Mouse (Mus musculus): ENCODE data around the gene Slc29a4. TPM values are rescaled to one million over a fixed set of nuclear protein-coding genes. Genes with fewer than 3 reads are reported as not detected.
A peak's percentile ranks its signal among the peaks of the same experiment; 100 is the strongest.

Slc29a4 gene
- polyA plus RNA-seq, 1 experiment from 2014 or later = 1.5 TPM

- Histone ChIP-seq H3K36me3 (ENCODE audit: control insufficient read depth, insufficient read depth, low read length) (peaks cover 65% of the 10 kb centered on the region), H3K9ac (ENCODE audit: low read length) (no peak overlapping the region), H3K4me1 (replicated peaks; ENCODE audit: control insufficient read depth, insufficient read depth) (no peaks in the 10 kb centered on the region), H3K9me3 (ENCODE audit: control insufficient read depth, low read length) (no peaks in the 10 kb centered on the region), H3K27ac (replicated peaks) (no peak overlapping the region), H3K4me2 (replicated peaks; ENCODE audit: low read depth) (no peak overlapping the region), H3K27me3 (ENCODE audit: control insufficient read depth, insufficient read depth, low read length) (no peaks in the 10 kb centered on the region), H3K4me3 (ENCODE audit: low read depth, low read length) (no peak overlapping the region)
- WGBS = 90% methylated on average over 12 of the region's 12 CpGs
- TF ChIP-seq EP300 (optimal IDR thresholded peaks at IDR 0.05) = no peak
- no peak for TF ChIP-seq CTCF (IDR thresholded peaks at IDR 0.05; ENCODE audit: low read depth)
- DNase-seq (ENCODE audit: low spot score) (no peak), ATAC-seq (ENCODE audit: low FRiP score, low TSS enrichment) (no peak)
Observed at GRCm38 (mm10) chr5:142730295-142730694, 38.0 kb downstream of the Slc29a4 start.

DNA sequence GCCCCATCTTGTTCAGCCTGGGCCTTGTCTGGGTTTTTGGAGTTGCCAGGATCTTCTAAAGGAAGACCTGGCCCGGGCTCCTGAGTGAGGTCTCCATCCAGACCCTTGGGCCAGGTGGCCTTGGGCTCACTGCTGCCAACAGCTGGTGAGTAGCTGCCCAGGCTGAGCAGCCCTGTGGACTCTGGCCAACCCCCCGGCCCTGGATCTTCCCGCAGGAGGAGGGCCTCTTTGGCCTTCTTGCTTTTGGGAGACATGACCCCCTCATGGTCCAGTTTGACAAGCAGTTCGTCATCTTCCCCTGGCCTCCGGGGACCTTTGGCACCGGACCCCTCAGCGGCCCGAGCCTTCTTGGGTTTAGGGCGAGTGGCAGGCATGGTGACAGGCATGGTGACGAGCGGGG, 39.6 kb downstream of the Slc29a4 start:
- TF ChIP-seq CTCF (IDR thresholded peaks at IDR 0.05; ENCODE audit: low read depth) (no peak), EP300 (optimal IDR thresholded peaks at IDR 0.05) (no peak)
- H3K27ac ChIP-seq (replicated peaks) = no peak overlapping the region
- 80% methylated on average over 11 of the region's 11 CpGs for WGBS
- no peak overlapping the region for H3K4me3 ChIP-seq (ENCODE audit: low read depth, low read length)
- no peak overlapping the region for H3K4me2 ChIP-seq (replicated peaks; ENCODE audit: low read depth)
- H3K9ac ChIP-seq (ENCODE audit: low read length) = no peak overlapping the region
- H3K36me3 ChIP-seq (ENCODE audit: control insufficient read depth, insufficient read depth, low read length) = peaks cover 71% of the 10 kb centered on the region
- ATAC-seq (ENCODE audit: low FRiP score, low TSS enrichment) (no peak), DNase-seq (ENCODE audit: low spot score) (no peak)
- H3K27me3 ChIP-seq (ENCODE audit: control insufficient read depth, insufficient read depth, low read length) = no peaks in the 10 kb centered on the region
- H3K4me1 ChIP-seq (replicated peaks; ENCODE audit: control insufficient read depth, insufficient read depth) = no peaks in the 10 kb centered on the region
- no peaks in the 10 kb centered on the region for H3K9me3 ChIP-seq (ENCODE audit: control insufficient read depth, low read length)

DNA sequence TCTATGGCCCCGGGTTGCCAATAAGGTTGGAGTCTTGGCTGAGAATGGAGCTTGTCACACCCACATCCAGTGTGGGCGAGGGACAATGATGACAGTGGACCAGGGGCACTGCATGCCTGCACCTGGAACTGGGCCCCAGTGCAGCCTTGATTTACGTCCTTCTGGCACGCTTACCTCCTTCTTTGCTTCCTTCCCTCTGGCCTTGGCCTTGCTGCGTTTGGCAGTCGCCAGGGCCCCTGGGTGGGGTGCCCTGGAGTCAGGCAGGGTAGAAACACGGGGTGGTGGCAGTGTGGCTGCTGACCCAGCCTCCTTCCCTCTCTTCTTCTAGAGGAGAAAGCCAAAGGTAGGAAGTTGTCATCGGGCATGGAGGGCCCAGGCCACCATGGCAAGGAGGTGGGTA, 47.6 kb downstream of the Slc29a4 start:
- no peak for ATAC-seq (ENCODE audit: low FRiP score, low TSS enrichment)
- H3K4me2 ChIP-seq (replicated peaks; ENCODE audit: low read depth) = no peak overlapping the region
- H3K9me3 ChIP-seq (ENCODE audit: control insufficient read depth, low read length) = no peaks in the 10 kb centered on the region
- TF ChIP-seq EP300 (optimal IDR thresholded peaks at IDR 0.05) (no peak), CTCF (IDR thresholded peaks at IDR 0.05; ENCODE audit: low read depth) (no peak)
- WGBS = 74% methylated on average over 8 of the region's 8 CpGs
- H3K9ac ChIP-seq (ENCODE audit: low read length) = no peak overlapping the region
- H3K4me3 ChIP-seq (ENCODE audit: low read depth, low read length) = no peak overlapping the region
- DNase-seq (ENCODE audit: low spot score) = no peak
- peaks cover 48% of the 10 kb centered on the region for H3K36me3 ChIP-seq (ENCODE audit: control insufficient read depth, insufficient read depth, low read length)
- H3K4me1 ChIP-seq (replicated peaks; ENCODE audit: control insufficient read depth, insufficient read depth) = no peaks in the 10 kb centered on the region
- H3K27me3 ChIP-seq (ENCODE audit: control insufficient read depth, insufficient read depth, low read length) = no peaks in the 10 kb centered on the region
- no peak overlapping the region for H3K27ac ChIP-seq (replicated peaks)

GRCm38 (mm10) chr5:142747026-142747629, 54.8 kb downstream of the Slc29a4 start:
- Histone ChIP-seq H3K27me3 (ENCODE audit: control insufficient read depth, insufficient read depth, low read length) (no peaks in the 10 kb centered on the region), H3K27ac (replicated peaks) (no peak overlapping the region), H3K4me1 (replicated peaks; ENCODE audit: control insufficient read depth, insufficient read depth) (no peaks in the 10 kb centered on the region), H3K9ac (ENCODE audit: low read length) (no peak overlapping the region), H3K9me3 (ENCODE audit: control insufficient read depth, low read length) (no peaks in the 10 kb centered on the region), H3K4me3 (ENCODE audit: low read depth, low read length) (no peak overlapping the region), H3K36me3 (ENCODE audit: control insufficient read depth, insufficient read depth, low read length) (peaks cover 34% of the 10 kb centered on the region), H3K4me2 (replicated peaks; ENCODE audit: low read depth) (no peak overlapping the region)
- TF ChIP-seq CTCF (IDR thresholded peaks at IDR 0.05; ENCODE audit: low read depth) (no peak), EP300 (optimal IDR thresholded peaks at IDR 0.05) (no peak)
- WGBS = 69% methylated on average over 12 of the region's 12 CpGs
- ATAC-seq (ENCODE audit: low FRiP score, low TSS enrichment) (no peak), DNase-seq (ENCODE audit: low spot score) (no peak)

DNA sequence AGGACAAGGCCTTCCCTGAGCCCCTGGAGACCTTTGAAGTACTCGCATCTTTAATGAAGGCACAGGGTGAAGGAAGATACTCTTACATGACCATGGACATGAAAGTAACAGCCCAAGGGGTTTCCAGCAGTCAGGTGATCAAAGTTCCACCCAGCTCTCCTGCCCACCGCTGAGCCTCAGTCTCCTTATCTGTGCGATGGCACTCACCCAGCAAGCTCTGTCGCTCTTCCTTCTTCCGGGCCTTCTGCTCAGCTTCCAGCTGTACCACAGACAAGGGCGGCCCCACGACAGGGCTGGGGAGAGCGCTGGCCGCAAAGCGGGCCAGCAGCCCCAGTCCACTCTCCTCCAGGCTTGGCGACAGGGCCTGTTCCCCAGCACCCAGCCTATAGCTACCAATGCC, 57.9 kb downstream of the Slc29a4 start:
- Histone ChIP-seq H3K4me3 (ENCODE audit: low read depth, low read length) (no peak overlapping the region), H3K9ac (ENCODE audit: low read length) (no peak overlapping the region), H3K4me1 (replicated peaks; ENCODE audit: control insufficient read depth, insufficient read depth) (no peaks in the 10 kb centered on the region), H3K27ac (replicated peaks) (no peak overlapping the region), H3K36me3 (ENCODE audit: control insufficient read depth, insufficient read depth, low read length) (peaks cover 18% of the 10 kb centered on the region), H3K4me2 (replicated peaks; ENCODE audit: low read depth) (no peak overlapping the region), H3K27me3 (ENCODE audit: control insufficient read depth, insufficient read depth, low read length) (no peaks in the 10 kb centered on the region), H3K9me3 (ENCODE audit: control insufficient read depth, low read length) (no peaks in the 10 kb centered on the region)
- DNase-seq (ENCODE audit: low spot score) (no peak), ATAC-seq (ENCODE audit: low FRiP score, low TSS enrichment) (no peak)
- TF ChIP-seq CTCF (IDR thresholded peaks at IDR 0.05; ENCODE audit: low read depth) = no peak
- WGBS = 88% methylated on average over 11 of the region's 11 CpGs

- Histone ChIP-seq H3K9me3 (ENCODE audit: control insufficient read depth, low read length) (no peaks in the 10 kb centered on the region), H3K4me1 (replicated peaks; ENCODE audit: control insufficient read depth, insufficient read depth) (no peaks in the 10 kb centered on the region), H3K36me3 (ENCODE audit: control insufficient read depth, insufficient read depth, low read length) (peaks cover 26% of the 10 kb centered on the region), H3K27me3 (ENCODE audit: control insufficient read depth, insufficient read depth, low read length) (no peaks in the 10 kb centered on the region), H3K27ac (replicated peaks) (no peak overlapping the region), H3K9ac (ENCODE audit: low read length) (no peak overlapping the region), H3K4me2 (replicated peaks; ENCODE audit: low read depth) (no peak overlapping the region), H3K4me3 (ENCODE audit: low read depth, low read length) (no peak overlapping the region)
- ATAC-seq (ENCODE audit: low FRiP score, low TSS enrichment) (peak; percentile 38; the same call in 1 of the 2 replicates), DNase-seq (ENCODE audit: low spot score) (no peak)
- 52% methylated on average over 13 of the region's 13 CpGs for WGBS
- TF ChIP-seq CTCF (IDR thresholded peaks at IDR 0.05; ENCODE audit: low read depth) = no peak
- no peak for TF ChIP-seq EP300 (optimal IDR thresholded peaks at IDR 0.05)
Observed at GRCm38 (mm10) chr5:142752241-142752640, 59.9 kb downstream of the Slc29a4 start.
